Comparison of ENCODE assay signal across 14 mouse cellular contexts in genomic region chr7:45486761-45487415, GRCm38 (mm10). TPM values are rescaled to one million over a fixed set of nuclear protein-coding genes. Genes with fewer than 3 reads are reported as not detected.
A peak's percentile ranks its signal among the peaks of the same experiment; 100 is the strongest.
DNase-seq lines count a peak whose midpoint lies in the region; ATAC-seq and TF ChIP-seq lines count a peak whose summit lies in the region.
"Had no signal": no experiment of that assay in that cellular context is flagged by ENCODE, and none has a peak within 500 bp of the region (broad histone marks: within the 10 kb centered on the region; RNA-seq: fewer than 3 reads in every experiment).

Gene Gm45808, minus strand, starts transcription at chr7:45486811.

- H3K27me3 ChIP-seq in intestine, embryonic 14.5 days (replicated peaks; ENCODE audit: control insufficient read depth, insufficient read depth, low read length): no peaks in the 10 kb centered on the region
- no peaks in the 10 kb centered on the region for H3K27me3 ChIP-seq in intestine, postnatal 0 days (replicated peaks; ENCODE audit: control insufficient read depth, insufficient read depth, low read length)
- H3K27me3 ChIP-seq in liver, embryonic 12.5 days (replicated peaks): no peaks in the 10 kb centered on the region

- ATAC-seq in intestine, embryonic 14.5 days (replicated peaks; ENCODE audit: low FRiP score, low TSS enrichment, low read depth): no peak
- no peak for ATAC-seq in intestine, postnatal 0 days
- no peak for ATAC-seq in liver, embryonic 12.5 days

- H3K36me3 ChIP-seq in intestine, embryonic 14.5 days (ENCODE audit: control insufficient read depth, insufficient read depth, low read length): no peaks in the 10 kb centered on the region
- H3K36me3 ChIP-seq in intestine, postnatal 0 days (ENCODE audit: control insufficient read depth, insufficient read depth): no peaks in the 10 kb centered on the region
- H3K36me3 ChIP-seq in liver, embryonic 12.5 days: peaks cover under 1% of the 10 kb centered on the region; the same call in 1 of the 2 replicates

- no peak within 1 kb of the TSS for H3K4me2 ChIP-seq in intestine, embryonic 14.5 days (ENCODE audit: low read length)
- no peak within 1 kb of the TSS for H3K4me2 ChIP-seq in intestine, postnatal 0 days (replicated peaks; ENCODE audit: low read depth)
- H3K4me2 ChIP-seq in liver, embryonic 12.5 days: peak within 1 kb of the TSS; percentile 30

- WGBS in intestine, embryonic 14.5 days: 83% methylated on average over 12 of the region's 12 CpGs
- 79% methylated on average over 12 of the region's 12 CpGs for WGBS in intestine, postnatal 0 days
- WGBS in liver, embryonic 12.5 days (ENCODE audit: insufficient replicate concordance): 81% methylated on average over 12 of the region's 12 CpGs

- H3K27ac ChIP-seq in intestine, embryonic 14.5 days (ENCODE audit: low read depth): peak within 1 kb of the TSS; percentile 49; the same call in 1 of the 2 replicates
- H3K27ac ChIP-seq in intestine, postnatal 0 days (ENCODE audit: low read depth, low read length): no peak within 1 kb of the TSS
- no peak within 1 kb of the TSS for H3K27ac ChIP-seq in bone marrow macrophage, adult 2 months (ENCODE audit: insufficient read depth, low read depth, low read length)
- H3K27ac ChIP-seq in liver, embryonic 12.5 days: peak within 1 kb of the TSS; percentile 67

- no peaks in the 10 kb centered on the region for H3K9me3 ChIP-seq in intestine, embryonic 14.5 days (ENCODE audit: control insufficient read depth, low read length)
- no peaks in the 10 kb centered on the region for H3K9me3 ChIP-seq in intestine, postnatal 0 days (ENCODE audit: control insufficient read depth)
- no peaks in the 10 kb centered on the region for H3K9me3 ChIP-seq in liver, embryonic 12.5 days (replicated peaks)
- H3K9me3 ChIP-seq: heart, embryonic 10.5 days had no signal

- DNase-seq in intestine, embryonic 14.5 days (ENCODE audit: low spot score): no peak
- DNase-seq in adipocyte (ENCODE audit: low spot score): peak; percentile 70
- DNase-seq in frontal cortex, postnatal 14 days (ENCODE audit: low spot score in 2 of 2): no peak
- no peak for DNase-seq in cerebellum, postnatal 25 days
- no peak for DNase-seq in lung, postnatal 4 days
- DNase-seq: kidney, adult 11 months; layer of hippocampus, adult 9-11 months; lung, adult 18-20 months; thymus, postnatal 4 days had no signal

- H3K4me3 ChIP-seq in intestine, embryonic 14.5 days (ENCODE audit: low read depth, low read length): no peak within 1 kb of the TSS
- no peak within 1 kb of the TSS for H3K4me3 ChIP-seq in intestine, postnatal 0 days (ENCODE audit: low read depth, low read length)
- peak within 1 kb of the TSS; percentile 79; the same call in 1 of the 2 replicates for H3K4me3 ChIP-seq in bone marrow macrophage, adult 2 months (ENCODE audit: insufficient read depth, low read length)
- no peak within 1 kb of the TSS for H3K4me3 ChIP-seq in liver, embryonic 12.5 days

- no peak for TF ChIP-seq POLR2A in bone marrow macrophage, adult 2 months (IDR thresholded peaks at IDR 0.05; ENCODE audit: borderline replicate concordance, low read depth, low read length)

- no peak for TF ChIP-seq CTCF in intestine, postnatal 0 days (IDR thresholded peaks at IDR 0.05; ENCODE audit: low read depth)
- no peak for TF ChIP-seq CTCF in bone marrow macrophage, adult 2 months (IDR thresholded peaks at IDR 0.05; ENCODE audit: low read depth, low read length)

- H3K4me1 ChIP-seq in intestine, embryonic 14.5 days (replicated peaks; ENCODE audit: control insufficient read depth, insufficient read depth, low read length): peaks cover 15% of the 10 kb centered on the region
- no peaks in the 10 kb centered on the region for H3K4me1 ChIP-seq in intestine, postnatal 0 days (replicated peaks; ENCODE audit: control insufficient read depth, insufficient read depth, low read length)
- peaks cover 21% of the 10 kb centered on the region for H3K4me1 ChIP-seq in bone marrow macrophage, adult 2 months (ENCODE audit: control insufficient read depth, insufficient read depth, low read length)
- H3K4me1 ChIP-seq in liver, embryonic 12.5 days: peaks cover 81% of the 10 kb centered on the region

- no peak within 1 kb of the TSS for H3K9ac ChIP-seq in intestine, embryonic 14.5 days (ENCODE audit: low read length)
- no peak within 1 kb of the TSS for H3K9ac ChIP-seq in intestine, postnatal 0 days (ENCODE audit: low read depth, low read length)
- no peak within 1 kb of the TSS for H3K9ac ChIP-seq in liver, embryonic 12.5 days

RNA-seq across cellular contexts. Expression of gene Gm45808, which starts in this region (rescaled TPM):
- polyA plus RNA-seq in intestine, embryonic 14.5 days (2014; fragmentation: Nextera tagmentation; extraction: Ambion mirVana): not detected in 2 replicates
- polyA plus RNA-seq in intestine, postnatal 0 days (2015; fragmentation: Nextera tagmentation; extraction: Ambion mirVana): not detected in 2 replicates
- polyA plus RNA-seq in bone marrow macrophage, adult 2 months (2012; ENCODE audit: insufficient read depth, insufficient read length, missing spikeins): 1.1 TPM in 1 of 2 replicates, not detected in the other
- polyA plus RNA-seq in liver, embryonic 12.5 days (2016; fragmentation: Nextera tagmentation; extraction: Ambion mirVana): not detected in 2 replicates
- polyA plus RNA-seq: forebrain, embryonic 11.5 days; heart, embryonic 10.5 days had no signal

Comparison
In these comparisons a context has a peak if more than half of its experiments do, and no peak if none do; other contexts are left out.
1. H3K27ac ChIP-seq: peak in intestine, embryonic 14.5 days (single experiment) and liver, embryonic 12.5 days (single experiment); none in intestine, postnatal 0 days (single experiment) and bone marrow macrophage, adult 2 months (single experiment).